ENCODE assay signal across 21 mouse cellular contexts in genomic region chr5:130394386-130394785, GRCm38 (mm10). TPM values are rescaled to one million over a fixed set of nuclear protein-coding genes. Genes with fewer than 3 reads are reported as not detected.
A peak's percentile ranks its signal among the peaks of the same experiment; 100 is the strongest.
DNase-seq lines count a peak whose midpoint lies in the region; ATAC-seq and TF ChIP-seq lines count a peak whose summit lies in the region.
"Had no signal": no experiment of that assay in that cellular context is flagged by ENCODE, and none has a peak within 500 bp of the region (broad histone marks: within the 10 kb centered on the region; RNA-seq: fewer than 3 reads in every experiment).

No protein-coding gene starts in this region.

- peak; percentile 27 for DNase-seq in hindbrain, postnatal 0 days (ENCODE audit: low spot score)
- peak; percentile 19 for DNase-seq in lung, embryonic 14.5 days
- no peak for DNase-seq in lung, postnatal 0 days (ENCODE audit: low spot score)
- peak; percentile 37 for DNase-seq in adrenal gland, postnatal 25 days
- no peak for DNase-seq in spleen, postnatal 36 days (ENCODE audit: low spot score in 2 of 2)
- DNase-seq in heart, adult 11 months, result no peak
- DNase-seq: embryo, embryonic 11 days; lung, adult 2 months; right cerebral cortex, adult 18-20 months had no signal

- 42% methylated on average over 8 of the region's 8 CpGs for WGBS in hindbrain, postnatal 0 days
- WGBS in hindbrain, embryonic 12.5 days, result 78% methylated on average over 8 of the region's 8 CpGs
- 52% methylated on average over 8 of the region's 8 CpGs for WGBS in lung, embryonic 14.5 days
- 53% methylated on average over 8 of the region's 8 CpGs for WGBS in lung, postnatal 0 days

- peak overlapping the region; percentile 51; the same call in 1 of the 2 replicates for H3K27ac ChIP-seq in hindbrain, postnatal 0 days
- no peak overlapping the region for H3K27ac ChIP-seq in hindbrain, embryonic 12.5 days
- no peak overlapping the region for H3K27ac ChIP-seq in lung, embryonic 14.5 days (ENCODE audit: low read depth)
- no peak overlapping the region for H3K27ac ChIP-seq in lung, postnatal 0 days (ENCODE audit: low read length)
- H3K27ac ChIP-seq: heart, embryonic 10.5 days; hindbrain, embryonic 14.5 days; liver, embryonic 12.5 days had no signal

- no peaks in the 10 kb centered on the region for H3K9me3 ChIP-seq in hindbrain, postnatal 0 days (ENCODE audit: low read length)
- 0 out of 2 replicates have a peak, but pooled peaks cover 4% of the 10 kb centered on the region for H3K9me3 ChIP-seq in hindbrain, embryonic 12.5 days (replicated peaks)
- no peaks in the 10 kb centered on the region for H3K9me3 ChIP-seq in lung, embryonic 14.5 days (ENCODE audit: low read depth, low read length)
- no peaks in the 10 kb centered on the region for H3K9me3 ChIP-seq in lung, postnatal 0 days (ENCODE audit: low read length)
- H3K9me3 ChIP-seq: heart, embryonic 10.5 days had no signal

- H3K9ac ChIP-seq in hindbrain, postnatal 0 days (replicated peaks; ENCODE audit: low read length), result no peak overlapping the region
- H3K9ac ChIP-seq in hindbrain, embryonic 12.5 days, result no peak overlapping the region
- no peak overlapping the region for H3K9ac ChIP-seq in lung, embryonic 14.5 days
- no peak overlapping the region for H3K9ac ChIP-seq in lung, postnatal 0 days (replicated peaks; ENCODE audit: low read depth)
- H3K9ac ChIP-seq: hindbrain, embryonic 14.5 days; liver, embryonic 12.5 days had no signal

- TF ChIP-seq EP300 in lung, postnatal 0 days (IDR thresholded peaks at IDR 0.05), result no peak

- H3K4me1 ChIP-seq in hindbrain, postnatal 0 days (ENCODE audit: insufficient read depth, low read length), result peaks cover 8% of the 10 kb centered on the region
- H3K4me1 ChIP-seq in hindbrain, embryonic 12.5 days, result no peaks in the 10 kb centered on the region
- H3K4me1 ChIP-seq in lung, embryonic 14.5 days (ENCODE audit: insufficient read depth), result no peaks in the 10 kb centered on the region
- H3K4me1 ChIP-seq in lung, postnatal 0 days (ENCODE audit: insufficient read depth, low read depth, low read length), result no peaks in the 10 kb centered on the region
- H3K4me1 ChIP-seq: heart, embryonic 10.5 days; liver, embryonic 12.5 days had no signal

- TF ChIP-seq CTCF in hindbrain, postnatal 0 days (IDR thresholded peaks at IDR 0.05; ENCODE audit: low read depth), result no peak
- TF ChIP-seq CTCF in lung, embryonic 14.5 days (IDR thresholded peaks at IDR 0.05; ENCODE audit: low read depth), result no peak
- TF ChIP-seq CTCF in lung, postnatal 0 days (IDR thresholded peaks at IDR 0.05), result no peak

- no peaks in the 10 kb centered on the region for H3K36me3 ChIP-seq in hindbrain, postnatal 0 days (ENCODE audit: insufficient read depth, low read length)
- no peaks in the 10 kb centered on the region for H3K36me3 ChIP-seq in hindbrain, embryonic 12.5 days
- no peaks in the 10 kb centered on the region for H3K36me3 ChIP-seq in lung, embryonic 14.5 days (ENCODE audit: insufficient read depth)
- H3K36me3 ChIP-seq in lung, postnatal 0 days (ENCODE audit: insufficient read depth, low read length), result no peaks in the 10 kb centered on the region
- H3K36me3 ChIP-seq: heart, embryonic 10.5 days; liver, embryonic 12.5 days had no signal

- no peak overlapping the region for H3K4me2 ChIP-seq in hindbrain, postnatal 0 days (ENCODE audit: low read depth, low read length)
- H3K4me2 ChIP-seq in hindbrain, embryonic 12.5 days (replicated peaks), result no peak overlapping the region
- no peak overlapping the region for H3K4me2 ChIP-seq in lung, embryonic 14.5 days
- H3K4me2 ChIP-seq in lung, postnatal 0 days (replicated peaks; ENCODE audit: low read depth, low read length), result no peak overlapping the region
- H3K4me2 ChIP-seq: hindbrain, embryonic 14.5 days; liver, embryonic 12.5 days; midbrain, embryonic 11.5 days had no signal

- ATAC-seq in hindbrain, postnatal 0 days, result no peak
- ATAC-seq in hindbrain, embryonic 12.5 days (ENCODE audit: low FRiP score), result no peak
- no peak for ATAC-seq in lung, embryonic 14.5 days (ENCODE audit: insufficient read depth)
- ATAC-seq in lung, postnatal 0 days, result no peak
- ATAC-seq: forebrain, embryonic 16.5 days; intestine, postnatal 0 days; liver, embryonic 12.5 days had no signal

- no peak overlapping the region for H3K4me3 ChIP-seq in hindbrain, postnatal 0 days (ENCODE audit: low read length)
- no peak overlapping the region for H3K4me3 ChIP-seq in hindbrain, embryonic 12.5 days
- H3K4me3 ChIP-seq in lung, embryonic 14.5 days (ENCODE audit: low read depth, low read length), result no peak overlapping the region
- no peak overlapping the region for H3K4me3 ChIP-seq in lung, postnatal 0 days (ENCODE audit: low read depth, low read length)
- H3K4me3 ChIP-seq: heart, embryonic 10.5 days; liver, embryonic 12.5 days had no signal

- no peaks in the 10 kb centered on the region for H3K27me3 ChIP-seq in hindbrain, postnatal 0 days (ENCODE audit: insufficient read depth, low read length)
- H3K27me3 ChIP-seq in hindbrain, embryonic 12.5 days, result no peaks in the 10 kb centered on the region
- no peaks in the 10 kb centered on the region for H3K27me3 ChIP-seq in lung, embryonic 14.5 days (ENCODE audit: insufficient read depth, low read length)
- no peaks in the 10 kb centered on the region for H3K27me3 ChIP-seq in lung, postnatal 0 days (replicated peaks; ENCODE audit: insufficient read depth, low read length)
- H3K27me3 ChIP-seq: liver, embryonic 12.5 days had no signal

RNA-seq across cellular contexts. Expression of gene A330070K13Rik, which starts 10.0 kb away (rescaled TPM):
- total RNA-seq in hindbrain, postnatal 0 days (2014; rRNA removed), result not detected in 2 replicates
- 0.73 TPM in 1 of 2 replicates, not detected in the other for polyA plus RNA-seq in hindbrain, postnatal 0 days (2015; fragmentation: Nextera tagmentation; extraction: Ambion mirVana)
- polyA plus RNA-seq in hindbrain, embryonic 12.5 days (2016; fragmentation: Nextera tagmentation; extraction: Ambion mirVana), result not detected in 2 replicates
- not detected in 2 replicates for polyA plus RNA-seq in lung, embryonic 14.5 days (2014; fragmentation: Nextera tagmentation; extraction: Ambion mirVana)
- not detected in 2 replicates for polyA plus RNA-seq in lung, postnatal 0 days (2015; fragmentation: Nextera tagmentation; extraction: Ambion mirVana)
- not detected in 2 replicates for total RNA-seq in adrenal gland, postnatal 25 days (2021)
- total RNA-seq: gastrocnemius, postnatal 4 days had no signal
- polyA plus RNA-seq: embryonic facial prominence, embryonic 14.5 days; forebrain, embryonic 16.5 days; heart, embryonic 10.5 days; heart, postnatal 0 days; hindbrain, embryonic 14.5 days; intestine, postnatal 0 days; limb, embryonic 11.5 days; liver, embryonic 12.5 days; lung, adult 2 months; midbrain, embryonic 11.5 days; neural tube, embryonic 11.5 days had no signal

RNA-seq across cellular contexts. Expression of gene Caln1, which starts 25.1 kb away (rescaled TPM):
- 52.0 and 55.9 TPM in 2 replicates for total RNA-seq in hindbrain, postnatal 0 days (2014; rRNA removed)
- 55.0 and 55.4 TPM in 2 replicates for polyA plus RNA-seq in hindbrain, postnatal 0 days (2015; fragmentation: Nextera tagmentation; extraction: Ambion mirVana)
- 2.9 and 3.0 TPM in 2 replicates for polyA plus RNA-seq in hindbrain, embryonic 12.5 days (2016; fragmentation: Nextera tagmentation; extraction: Ambion mirVana)
- polyA plus RNA-seq in lung, embryonic 14.5 days (2014; fragmentation: Nextera tagmentation; extraction: Ambion mirVana), result 0.05 and 0.08 TPM in 2 replicates
- polyA plus RNA-seq in lung, postnatal 0 days (2015; fragmentation: Nextera tagmentation; extraction: Ambion mirVana), result not detected in 2 replicates
- 49.2 and 56.7 TPM in 2 replicates for total RNA-seq in adrenal gland, postnatal 25 days (2021)
- total RNA-seq: gastrocnemius, postnatal 4 days had no signal
- polyA plus RNA-seq: heart, postnatal 0 days; liver, embryonic 12.5 days; lung, adult 2 months had no signal

Comparison
In these comparisons a context has a peak if more than half of its experiments do, and no peak if none do; other contexts are left out.
1. DNase-seq: peak in hindbrain, postnatal 0 days (single experiment), lung, embryonic 14.5 days (single experiment) and adrenal gland, postnatal 25 days (single experiment); none in lung, postnatal 0 days (single experiment), spleen, postnatal 36 days (0 of 2) and heart, adult 11 months (single experiment).
2. RNA of gene Caln1, which starts 25.1 kb away (polyA plus RNA-seq): 55.0 to 55.4 TPM in hindbrain, postnatal 0 days; 2.9 to 3.0 TPM in hindbrain, embryonic 12.5 days, 0.05 to 0.08 TPM in lung, embryonic 14.5 days and not detected in lung, postnatal 0 days; every median in the first group is over 10 times any median in the second.